Mouse (Mus musculus): ENCODE results near the gene Kxd1. TPM values are rescaled to one million over a fixed set of nuclear protein-coding genes. Genes with fewer than 3 reads are reported as not detected.

Kxd1 gene
- polyA plus RNA-seq, 1 experiment from 2014 or later, result 50.5 TPM

DNA sequence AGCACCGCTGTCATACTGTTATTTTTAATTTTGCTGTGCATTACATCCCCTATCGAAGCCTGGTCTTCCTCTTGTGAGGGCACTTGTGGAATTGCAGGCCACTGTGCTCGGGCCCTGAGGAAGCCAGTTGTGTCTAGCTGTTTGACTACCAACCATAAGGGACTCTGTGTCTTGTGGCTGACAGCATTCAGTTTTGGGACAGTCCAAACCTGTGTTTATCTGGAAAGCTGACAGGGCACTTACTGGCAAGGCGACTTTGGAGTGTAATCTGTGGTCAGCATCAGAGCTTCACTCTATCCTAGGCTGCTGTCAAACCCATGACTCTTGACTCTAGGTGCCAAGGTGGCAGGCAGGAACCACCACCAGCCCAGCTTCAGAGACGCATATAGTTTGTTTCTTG lies 13.3 kb upstream of the Kxd1 start:
- ATAC-seq (ENCODE audit: low FRiP score), result no peak
- peak overlapping the region; percentile 96 for H3K4me2 ChIP-seq
- H3K4me3 ChIP-seq, result peak overlapping the region; percentile 83
- H3K27ac ChIP-seq, result no peak overlapping the region
- H3K9ac ChIP-seq, result peak overlapping the region; percentile 88
- 93% methylated on average over 5 of the region's 5 CpGs for WGBS
- H3K9me3 ChIP-seq, result no peaks in the 10 kb centered on the region
- peaks cover 51% of the 10 kb centered on the region for H3K4me1 ChIP-seq (replicated peaks)
- peaks cover 16% of the 10 kb centered on the region for H3K36me3 ChIP-seq
- H3K27me3 ChIP-seq, result no peaks in the 10 kb centered on the region

- ATAC-seq (ENCODE audit: low FRiP score), result no peak
- H3K4me1 ChIP-seq (replicated peaks), result peaks cover 51% of the 10 kb centered on the region
- 52% methylated on average over 7 of the region's 7 CpGs for WGBS
- no peaks in the 10 kb centered on the region for H3K9me3 ChIP-seq
- peak overlapping the region; percentile 96 for H3K4me2 ChIP-seq
- H3K36me3 ChIP-seq, result peaks cover 21% of the 10 kb centered on the region
- H3K27me3 ChIP-seq, result no peaks in the 10 kb centered on the region
- peak overlapping the region; percentile 88 for H3K9ac ChIP-seq
- H3K4me3 ChIP-seq, result peak overlapping the region; percentile 83
- H3K27ac ChIP-seq, result no peak overlapping the region
These were observed 12.8 kb upstream of the Kxd1 start for GRCm38 (mm10) chr8:70540507-70541071.

GRCm38 (mm10) chr8:70540013-70540506 lies 12.3 kb upstream of the Kxd1 start:
- WGBS, result 19% methylated on average over 4 of the region's 4 CpGs
- Histone ChIP-seq H3K9ac (peak overlapping the region; percentile 88), H3K27ac (peak overlapping the region; percentile 95), H3K9me3 (no peaks in the 10 kb centered on the region), H3K27me3 (no peaks in the 10 kb centered on the region), H3K36me3 (peaks cover 26% of the 10 kb centered on the region), H3K4me2 (peak overlapping the region; percentile 96), H3K4me3 (peak overlapping the region; percentile 83), H3K4me1 (replicated peaks) (peaks cover 51% of the 10 kb centered on the region)
- ATAC-seq (ENCODE audit: low FRiP score), result no peak

GRCm38 (mm10) chr8:70539077-70539813 lies 11.5 kb upstream of the Kxd1 start, which contains the start of gene Ell:
Gene Ell, plus strand, starts transcription at chr8:70539457.
- peak; percentile 89 for ATAC-seq (ENCODE audit: low FRiP score)
- peaks cover 34% of the 10 kb centered on the region for H3K36me3 ChIP-seq
- peak within 1 kb of the TSS; percentile 95 for H3K27ac ChIP-seq
- H3K27me3 ChIP-seq, result no peaks in the 10 kb centered on the region
- H3K9ac ChIP-seq, result peak within 1 kb of the TSS; percentile 88
- no peaks in the 10 kb centered on the region for H3K9me3 ChIP-seq
- H3K4me3 ChIP-seq, result peak within 1 kb of the TSS; percentile 83
- H3K4me1 ChIP-seq (replicated peaks), result peaks cover 49% of the 10 kb centered on the region
- under 1% methylated on average over 58 of the region's 58 CpGs for WGBS
- peak within 1 kb of the TSS; percentile 96 for H3K4me2 ChIP-seq

DNA sequence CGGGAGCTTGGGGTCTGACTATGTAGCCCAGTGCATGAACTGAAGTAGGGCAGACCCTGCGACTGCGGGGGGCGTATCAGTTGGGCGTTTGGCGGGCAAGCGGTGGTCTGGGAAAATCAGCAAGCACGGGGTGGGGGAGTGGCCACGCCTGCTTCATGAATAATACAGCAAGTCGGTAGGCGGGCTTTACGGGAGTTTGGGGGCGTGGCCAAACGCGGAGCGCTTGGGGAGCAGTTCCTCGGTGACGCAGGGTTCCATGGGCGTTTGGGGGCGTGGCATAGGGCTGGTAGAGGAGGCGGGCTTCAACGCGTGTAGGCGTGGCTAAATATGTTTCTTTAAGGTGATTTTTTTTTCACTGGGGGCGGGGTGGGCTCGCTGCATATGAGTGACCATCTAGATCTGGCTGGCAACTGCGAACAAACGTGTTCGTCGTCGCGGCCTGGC lies 10.9 kb upstream of the Kxd1 start:
- H3K27me3 ChIP-seq, result no peaks in the 10 kb centered on the region
- peaks cover 40% of the 10 kb centered on the region for H3K36me3 ChIP-seq
- peaks cover 43% of the 10 kb centered on the region for H3K4me1 ChIP-seq (replicated peaks)
- H3K9ac ChIP-seq, result peak overlapping the region; percentile 88
- peak; percentile 77 for ATAC-seq (ENCODE audit: low FRiP score)
- no peaks in the 10 kb centered on the region for H3K9me3 ChIP-seq
- peak overlapping the region; percentile 95 for H3K27ac ChIP-seq
- H3K4me2 ChIP-seq, result peak overlapping the region; percentile 96
- under 1% methylated on average over 32 of the region's 32 CpGs for WGBS
- H3K4me3 ChIP-seq, result peak overlapping the region; percentile 83

DNA sequence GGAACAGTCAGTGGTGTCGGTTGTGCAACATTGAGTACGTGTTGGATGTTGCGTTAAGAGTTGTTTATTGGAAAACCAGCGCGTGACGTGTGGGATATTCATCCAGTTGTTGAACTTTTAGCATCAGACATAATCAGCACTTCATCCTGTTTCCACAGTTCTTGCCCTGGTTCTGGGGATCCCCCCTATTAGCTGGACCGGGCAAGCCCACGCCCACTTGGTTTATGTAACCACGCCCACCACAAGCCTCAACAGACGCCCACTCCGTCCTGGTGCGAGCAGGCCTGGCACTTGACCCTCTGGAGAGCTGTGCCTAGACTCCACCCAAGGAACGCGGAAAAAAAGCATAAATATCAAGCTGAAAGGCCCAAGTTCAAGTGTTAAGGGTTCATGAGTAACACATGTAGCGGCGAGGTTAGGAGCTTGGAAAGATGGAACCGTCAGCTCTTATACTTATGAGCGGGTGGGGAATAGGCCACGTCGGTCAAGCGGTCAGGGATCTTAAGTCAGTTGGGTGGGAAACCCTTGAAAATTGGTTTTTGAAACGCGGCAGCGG lies 10.3 kb upstream of the Kxd1 start:
- Histone ChIP-seq H3K9me3 (no peaks in the 10 kb centered on the region), H3K9ac (peak overlapping the region; percentile 63; the same call in 1 of the 2 replicates), H3K27ac (peak overlapping the region; percentile 95), H3K36me3 (peaks cover 46% of the 10 kb centered on the region), H3K27me3 (no peaks in the 10 kb centered on the region), H3K4me1 (replicated peaks) (peaks cover 38% of the 10 kb centered on the region), H3K4me3 (peak overlapping the region; percentile 83), H3K4me2 (peak overlapping the region; percentile 96)
- 12% methylated on average over 24 of the region's 24 CpGs for WGBS
- ATAC-seq (ENCODE audit: low FRiP score), result peak; percentile 9

DNA sequence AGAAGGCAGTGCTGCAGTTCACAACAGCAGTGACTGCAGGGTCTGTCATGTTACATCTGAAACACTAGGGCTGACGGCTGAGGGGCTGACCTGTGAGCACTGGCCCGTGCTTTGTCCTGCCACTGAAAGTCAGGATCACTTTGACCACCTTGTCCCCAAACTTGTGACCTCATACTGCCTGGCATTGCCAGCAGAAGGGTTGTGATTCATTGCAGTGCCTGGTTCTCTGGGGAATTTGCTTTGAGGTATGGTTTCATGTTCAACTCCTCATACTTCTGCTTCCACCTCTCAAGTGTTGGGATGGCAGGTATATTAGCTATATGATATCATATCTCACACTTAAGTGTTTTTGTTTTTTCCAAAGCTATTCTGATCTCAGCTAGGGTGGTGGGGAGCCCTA lies 7.9 kb upstream of the Kxd1 start:
- Histone ChIP-seq H3K36me3 (peaks cover 70% of the 10 kb centered on the region), H3K9ac (no peak overlapping the region), H3K4me3 (no peak overlapping the region), H3K27ac (no peak overlapping the region), H3K4me1 (replicated peaks) (peaks cover 17% of the 10 kb centered on the region), H3K9me3 (no peaks in the 10 kb centered on the region), H3K4me2 (no peak overlapping the region), H3K27me3 (no peaks in the 10 kb centered on the region)
- no peak for ATAC-seq (ENCODE audit: low FRiP score)
- WGBS, result 97% methylated on average over 2 of the region's 2 CpGs

DNA sequence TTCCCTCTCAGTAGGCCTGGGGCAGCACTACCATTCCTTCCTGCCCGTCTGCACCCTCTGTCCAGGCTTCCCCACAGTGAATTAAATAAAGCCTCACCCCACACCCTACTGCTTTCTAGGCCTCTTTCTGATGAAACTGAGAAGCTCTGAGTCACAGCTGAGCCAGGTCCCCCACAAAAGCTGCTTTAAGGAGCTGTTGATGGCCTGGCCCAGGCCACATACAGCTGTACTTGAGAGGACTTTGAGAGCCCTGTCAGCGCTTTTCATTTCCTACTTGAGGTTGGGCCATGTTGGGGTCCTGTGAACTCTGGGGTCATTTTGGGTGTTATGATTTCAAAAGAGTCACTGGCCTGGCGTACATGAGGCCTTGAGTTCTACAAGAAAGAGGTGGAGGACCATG lies 7.5 kb upstream of the Kxd1 start:
- Histone ChIP-seq H3K36me3 (peaks cover 74% of the 10 kb centered on the region), H3K27me3 (no peaks in the 10 kb centered on the region), H3K4me2 (no peak overlapping the region), H3K27ac (no peak overlapping the region), H3K4me3 (no peak overlapping the region), H3K9me3 (no peaks in the 10 kb centered on the region), H3K4me1 (replicated peaks) (peaks cover 13% of the 10 kb centered on the region), H3K9ac (no peak overlapping the region)
- no peak for ATAC-seq (ENCODE audit: low FRiP score)
- 90% methylated on average over 3 of the region's 3 CpGs for WGBS

GRCm38 (mm10) chr8:70534281-70534680 lies 6.5 kb upstream of the Kxd1 start:
- H3K36me3 ChIP-seq, result peaks cover 81% of the 10 kb centered on the region

DNA sequence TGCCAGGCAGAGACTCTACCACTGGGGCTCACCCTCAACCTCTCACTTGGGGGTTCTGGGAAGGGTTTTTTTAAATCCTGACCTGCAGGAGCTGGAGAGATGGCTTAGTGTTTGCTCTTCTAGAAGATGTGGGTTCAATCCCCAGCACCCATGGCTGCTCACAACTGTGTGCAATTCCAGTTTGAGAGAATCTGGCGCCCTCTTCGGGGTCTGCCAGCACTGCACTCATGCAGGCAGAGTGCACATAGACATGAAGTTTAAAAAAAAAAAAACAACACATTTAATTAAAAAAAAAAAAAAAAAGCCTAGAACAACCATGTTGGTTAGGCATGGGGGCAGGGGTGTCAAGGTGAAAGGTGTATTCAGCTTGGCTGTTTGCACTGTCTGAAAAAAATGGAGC lies 2.6 kb upstream of the Kxd1 start:
- Histone ChIP-seq H3K4me2 (no peak overlapping the region), H3K27me3 (no peaks in the 10 kb centered on the region), H3K9ac (no peak overlapping the region), H3K9me3 (no peaks in the 10 kb centered on the region), H3K4me3 (no peak overlapping the region), H3K4me1 (replicated peaks) (peaks cover 33% of the 10 kb centered on the region), H3K36me3 (peaks cover 58% of the 10 kb centered on the region), H3K27ac (no peak overlapping the region)
- no peak for ATAC-seq (ENCODE audit: low FRiP score)
- WGBS, result 91% methylated on average over 2 of the region's 2 CpGs

More at GRCm38 (mm10) chr8:70534281-70534680, 6.5 kb upstream of the Kxd1 start:
- WGBS, result 94% methylated on average over 12 of the region's 12 CpGs
- H3K27me3 ChIP-seq, result no peaks in the 10 kb centered on the region
- no peak for ATAC-seq (ENCODE audit: low FRiP score)
- no peak overlapping the region for H3K4me3 ChIP-seq
- no peaks in the 10 kb centered on the region for H3K9me3 ChIP-seq
- H3K4me1 ChIP-seq (replicated peaks), result peaks cover 19% of the 10 kb centered on the region
- H3K27ac ChIP-seq, result no peak overlapping the region
- no peak overlapping the region; the same call in 1 of the 2 replicates for H3K9ac ChIP-seq
- no peak overlapping the region for H3K4me2 ChIP-seq

- Histone ChIP-seq H3K27ac (no peak overlapping the region), H3K36me3 (peaks cover 52% of the 10 kb centered on the region), H3K4me2 (no peak overlapping the region), H3K4me1 (replicated peaks) (peaks cover 33% of the 10 kb centered on the region), H3K4me3 (no peak overlapping the region), H3K9me3 (no peaks in the 10 kb centered on the region), H3K9ac (no peak overlapping the region), H3K27me3 (no peaks in the 10 kb centered on the region)
- ATAC-seq (ENCODE audit: low FRiP score), result no peak
- WGBS, result 93% methylated on average over 3 of the region's 3 CpGs
These were observed 2.0 kb upstream of the Kxd1 start for GRCm38 (mm10) chr8:70529741-70530161.

DNA sequence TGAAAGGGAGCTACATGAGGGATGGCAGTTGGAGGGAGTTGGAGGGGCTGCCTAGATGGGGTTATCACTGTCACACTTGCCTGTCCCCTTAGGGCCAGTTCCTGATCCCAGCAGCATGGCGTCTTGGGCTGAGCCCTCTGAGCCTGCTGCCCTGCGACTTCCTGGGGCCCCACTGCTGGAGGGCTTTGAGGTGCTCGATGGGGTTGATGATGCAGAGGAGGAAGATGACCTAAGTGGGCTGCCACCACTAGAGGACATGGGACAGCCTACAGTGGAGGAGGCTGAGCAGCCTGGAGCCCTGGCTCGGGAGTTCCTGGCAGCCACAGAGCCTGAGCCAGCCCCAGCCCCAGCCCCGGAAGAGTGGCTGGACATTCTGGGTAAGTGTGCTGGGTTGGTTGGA lies 1.5 kb upstream of the Kxd1 start:
- peaks cover 33% of the 10 kb centered on the region for H3K4me1 ChIP-seq (replicated peaks)
- peak overlapping the region; percentile 49 for H3K9ac ChIP-seq
- peak overlapping the region; percentile 4; the same call in 1 of the 2 replicates for H3K4me3 ChIP-seq
- H3K9me3 ChIP-seq, result no peaks in the 10 kb centered on the region
- H3K36me3 ChIP-seq, result peaks cover 47% of the 10 kb centered on the region
- peak overlapping the region; percentile 78; the same call in 1 of the 2 replicates for H3K4me2 ChIP-seq
- no peak for ATAC-seq (ENCODE audit: low FRiP score)
- H3K27ac ChIP-seq, result no peak overlapping the region
- whole genome bisulfite sequencing, result 87% methylated on average over 5 of the region's 5 CpGs
- H3K27me3 ChIP-seq, result no peaks in the 10 kb centered on the region
